Mouse (Mus musculus): Measurements from ENCODE around the gene Neo1.
A peak's percentile ranks its signal among the peaks of the same experiment; 100 is the strongest.

The Neo1 gene

DNA sequence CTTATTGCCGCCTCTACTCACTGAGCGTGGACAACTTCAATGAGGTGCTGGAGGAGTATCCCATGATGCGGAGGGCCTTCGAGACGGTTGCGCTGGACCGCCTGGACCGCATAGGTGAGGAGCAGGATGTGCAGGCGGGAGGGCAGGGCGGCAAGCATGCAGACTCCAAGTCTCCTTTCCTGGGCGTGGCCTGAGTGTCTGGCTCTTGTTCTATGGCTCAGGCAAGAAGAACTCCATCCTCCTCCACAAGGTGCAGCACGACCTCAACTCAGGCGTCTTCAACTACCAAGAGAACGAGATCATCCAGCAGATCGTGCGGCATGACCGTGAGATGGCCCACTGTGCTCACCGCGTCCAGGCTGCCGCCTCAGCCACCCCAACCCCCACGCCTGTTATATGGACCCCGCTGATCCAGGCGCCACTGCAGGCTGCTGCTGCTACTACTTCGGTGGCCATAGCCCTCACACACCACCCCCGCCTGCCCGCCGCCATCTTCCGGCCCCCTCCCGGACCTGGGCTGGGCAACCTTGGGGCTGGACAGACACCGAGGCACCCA is 177.1 kb downstream of the Neo1 start:
- DNase-seq (ENCODE audit: inconsistent ontology term) = no peak

DNA sequence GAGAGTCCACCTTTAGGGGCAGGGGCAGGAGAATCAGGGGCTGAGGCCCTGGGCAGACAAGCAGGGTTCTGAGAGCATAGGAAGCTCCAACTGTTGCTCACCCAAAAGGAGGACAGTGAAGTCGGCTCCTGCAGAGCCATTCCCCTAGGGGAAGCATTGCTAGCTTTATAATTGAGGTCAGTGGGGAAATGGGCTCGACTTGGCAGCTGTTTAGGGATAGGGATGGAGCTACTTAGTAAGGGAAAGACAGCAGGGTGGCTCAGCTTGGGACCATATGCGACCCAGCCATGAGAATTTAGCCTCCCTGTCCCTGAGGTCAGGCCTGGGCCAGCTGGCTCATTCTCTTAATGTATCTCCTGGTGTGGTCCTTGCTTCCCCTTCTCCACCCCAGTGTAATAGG is 181.3 kb downstream of the Neo1 start:
- DNase-seq (ENCODE audit: inconsistent ontology term) = no peak

DNA sequence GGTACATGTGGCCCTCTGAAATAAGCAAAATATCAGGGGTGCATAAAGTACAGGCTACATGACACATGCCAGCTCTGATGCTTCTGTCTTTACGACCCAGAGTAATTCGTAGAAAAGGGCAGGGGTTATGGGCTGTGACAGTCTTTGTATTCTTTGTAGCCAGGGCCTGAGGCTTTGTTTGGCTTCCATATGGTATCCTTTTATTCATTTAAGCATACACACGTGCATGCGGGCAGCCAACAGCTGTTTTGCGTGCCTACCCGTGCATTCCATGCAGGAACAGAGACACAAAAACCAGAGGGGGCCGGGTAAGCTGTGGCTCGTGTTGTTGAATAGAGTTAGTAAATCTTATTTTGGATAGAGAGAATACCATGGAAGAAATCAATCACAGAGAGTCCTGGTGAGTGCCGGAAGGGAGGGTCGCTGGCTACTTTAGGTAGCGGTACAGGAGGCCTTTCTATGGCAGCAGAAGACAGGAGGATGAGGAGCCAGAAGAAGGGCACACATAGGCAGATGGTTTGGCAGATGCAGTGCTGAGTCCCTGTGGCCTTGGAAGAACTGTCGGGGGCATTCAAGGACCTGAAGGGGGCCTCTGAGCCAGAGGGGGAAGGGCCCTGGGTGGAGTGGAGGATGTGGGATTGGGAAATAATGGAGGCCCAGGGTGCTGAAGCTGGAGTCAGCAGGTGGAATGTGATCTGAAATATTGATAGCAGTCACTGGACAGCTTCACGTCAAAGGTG is 186.5 kb downstream of the Neo1 start:
- no peak for DNase-seq (ENCODE audit: inconsistent ontology term)

DNA sequence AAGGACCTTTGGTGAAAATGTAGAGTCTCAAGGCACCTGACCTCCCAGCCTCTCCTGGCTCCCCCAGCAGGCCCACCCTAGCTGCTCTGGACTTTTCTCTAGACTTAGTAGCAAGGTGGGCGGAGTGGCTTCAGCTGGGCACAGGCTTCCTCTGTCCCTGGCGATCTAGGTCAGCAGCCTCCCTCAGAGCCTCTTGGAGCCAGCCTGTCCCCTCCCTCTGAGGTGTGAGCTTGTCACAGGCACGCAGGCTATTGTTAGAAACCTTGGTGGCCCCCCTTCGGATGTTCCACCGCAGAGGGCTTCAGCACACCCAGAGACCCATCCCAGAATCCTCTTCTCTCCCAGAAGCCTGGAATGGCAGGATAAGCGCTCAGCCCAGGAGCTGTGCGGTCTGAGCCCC is 188.6 kb downstream of the Neo1 start:
- DNase-seq (ENCODE audit: inconsistent ontology term) = no peak

DNA sequence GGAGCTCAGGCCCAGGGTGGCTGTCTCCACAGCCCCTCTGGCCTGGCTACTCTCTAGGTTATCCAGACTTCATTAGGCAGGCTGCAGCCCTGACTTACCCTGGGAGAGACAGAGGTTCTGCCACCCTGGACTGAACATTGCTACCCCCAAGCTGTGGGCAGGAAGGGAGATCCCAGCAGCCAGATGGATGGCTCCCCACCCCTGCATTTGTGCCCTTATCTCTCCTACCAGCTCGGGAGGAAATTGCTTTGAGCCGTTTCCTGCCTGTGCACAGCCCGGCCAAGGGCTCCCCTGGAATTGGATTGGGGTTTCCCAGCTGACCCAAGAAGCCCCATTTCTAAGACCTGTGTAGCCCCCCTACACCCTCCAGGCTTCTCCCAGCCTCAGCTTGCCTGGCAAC is 189.2 kb downstream of the Neo1 start:
- DNase-seq (ENCODE audit: inconsistent ontology term) = no peak

DNA sequence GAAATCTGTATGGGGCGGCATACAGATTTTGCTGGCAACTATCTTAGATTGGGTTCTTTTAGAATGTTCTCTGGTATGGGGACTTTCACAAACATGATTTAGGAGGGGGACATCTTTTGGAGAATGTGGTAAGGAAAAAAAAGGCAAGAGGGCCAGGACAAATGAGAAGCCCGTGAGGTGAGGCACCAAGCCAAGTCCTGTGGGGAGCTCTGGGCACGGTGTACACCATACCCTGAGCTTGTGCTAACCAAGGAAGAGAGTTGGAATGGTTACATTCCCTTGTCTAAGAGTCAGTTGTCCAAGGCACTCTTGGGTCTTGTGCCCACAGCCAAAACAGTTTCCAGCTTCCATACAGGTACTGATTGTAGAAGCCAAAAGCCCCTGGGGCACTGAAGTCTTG is 191.6 kb downstream of the Neo1 start:
- no peak for DNase-seq (ENCODE audit: inconsistent ontology term)

DNA sequence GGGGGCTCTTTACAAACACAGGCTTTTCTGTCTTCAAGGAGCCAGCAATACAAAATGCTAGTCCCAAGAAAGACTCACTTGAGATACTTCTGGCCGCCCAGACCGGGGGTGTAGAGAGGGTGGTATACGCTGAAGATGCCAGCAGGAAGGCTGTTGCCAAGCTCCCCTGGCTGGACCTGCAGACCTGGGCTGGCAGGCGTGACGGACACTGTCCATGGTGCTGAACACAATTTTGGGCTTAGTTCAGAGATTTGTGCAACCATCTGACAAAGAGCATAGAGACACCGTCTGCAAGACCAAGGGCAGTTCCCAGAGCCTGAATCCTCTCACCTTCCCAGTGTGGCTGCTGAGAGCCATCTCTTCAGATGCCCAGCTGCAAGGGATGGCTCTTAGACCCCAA is 194.6 kb downstream of the Neo1 start:
- peak; percentile 38 for DNase-seq (ENCODE audit: inconsistent ontology term)

DNA sequence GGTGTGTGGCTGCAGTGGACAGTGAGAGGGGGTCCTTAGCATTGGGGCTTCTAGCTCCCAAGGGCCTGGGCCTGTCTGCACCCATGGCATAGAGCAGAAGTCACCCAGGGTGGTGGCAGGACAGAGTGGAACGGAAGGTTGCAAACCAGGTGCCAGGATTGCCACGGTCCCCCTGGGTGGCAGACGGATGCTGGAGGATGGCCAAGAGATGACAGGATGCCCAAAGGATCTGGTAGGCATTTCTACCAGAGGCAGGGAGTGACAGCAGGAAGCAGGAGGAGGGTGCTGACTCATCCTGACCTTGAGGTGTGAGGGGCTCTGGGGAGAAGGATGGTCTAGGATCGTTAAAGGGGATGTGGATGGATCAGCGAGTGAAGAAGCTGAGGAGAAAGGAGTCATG is 197.7 kb downstream of the Neo1 start:
- DNase-seq (ENCODE audit: inconsistent ontology term) = no peak

DNA sequence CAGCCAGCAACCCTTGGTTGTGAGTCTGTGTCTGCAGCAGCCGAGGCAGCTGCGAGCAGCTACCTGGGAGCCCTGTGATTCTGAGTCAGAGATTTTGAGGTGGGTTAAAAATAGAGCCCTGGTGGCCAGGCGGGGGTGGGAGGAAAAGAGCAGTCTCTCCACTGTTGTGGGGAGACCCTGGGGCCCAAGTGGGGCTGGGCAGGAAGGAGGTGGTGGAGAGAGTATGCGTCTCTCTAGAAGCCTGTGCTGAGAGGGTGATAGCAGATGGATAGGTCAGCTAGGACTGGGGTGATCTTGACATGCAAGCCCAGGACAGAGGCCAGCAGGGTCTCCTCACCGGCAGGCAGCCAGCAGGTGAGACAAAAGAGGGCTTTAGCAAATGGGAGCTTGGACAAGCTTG is 199.1 kb downstream of the Neo1 start:
- no peak for DNase-seq (ENCODE audit: inconsistent ontology term)

DNA sequence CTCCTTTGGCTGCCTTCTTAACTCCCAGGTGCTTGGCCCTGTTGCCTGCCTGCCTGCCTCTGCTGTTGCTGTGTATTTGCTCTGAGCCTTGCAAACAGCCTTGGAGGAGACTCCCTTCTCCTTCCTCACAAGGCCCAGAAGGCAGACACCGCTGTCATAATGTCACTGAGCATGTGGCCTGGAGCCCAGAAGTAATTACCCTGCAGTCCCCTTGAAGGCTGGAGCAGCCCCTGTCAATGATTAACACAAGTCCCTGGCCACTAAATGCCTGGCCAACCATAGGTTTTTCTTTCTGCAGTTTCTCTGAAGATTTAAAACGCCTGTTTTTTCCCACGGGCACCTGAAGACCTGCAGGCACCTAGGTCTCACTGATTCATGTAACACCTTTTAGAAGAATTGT is 203.3 kb downstream of the Neo1 start:
- DNase-seq (ENCODE audit: inconsistent ontology term) = no peak

DNA sequence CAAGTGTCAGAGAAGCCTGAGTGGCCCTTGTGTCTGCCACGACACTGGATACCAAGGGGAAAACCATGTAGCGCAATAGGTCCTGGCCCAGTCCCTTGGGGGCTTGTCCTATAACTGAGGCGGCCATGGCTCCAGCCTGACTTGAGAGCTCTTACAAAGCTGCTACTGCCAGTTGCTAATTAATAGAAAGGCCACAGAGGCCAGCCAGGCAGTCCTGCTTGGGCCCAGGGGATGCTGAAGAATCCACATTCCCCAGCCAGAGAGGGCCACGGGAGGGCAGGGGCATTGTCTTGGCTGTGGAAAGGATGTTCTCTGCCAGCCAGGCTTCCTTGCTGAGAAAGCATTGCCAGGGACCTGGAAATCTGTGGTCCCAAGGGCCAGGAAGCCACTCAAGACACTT is 206.6 kb downstream of the Neo1 start:
- peak; percentile 22 for DNase-seq (ENCODE audit: inconsistent ontology term)
